Mouse (Mus musculus) heart, postnatal 14 days (tissue): ENCODE results near the gene Cyfip2. TPM values are rescaled to one million over a fixed set of nuclear protein-coding genes. Genes with fewer than 3 reads are reported as not detected.

ENCODE experiments used
- DNase-seq, 2 experiments: peaks; one replicate each; pipeline ENCODE4 v3.0.0; 2021 to 2022
- intact Hi-C: fragments of 180-260 bp; cut with DNase I; formaldehyde crosslinking; loops from one replicate; pipeline ENCODE4 v1.15.1; 2025
- long read RNA-seq, 2 experiments: library from polyadenylated mRNA; stranded (forward); transcript quantifications; one replicate each; pipeline ENCODE4 v2.0.0; 2021
- total RNA-seq, 2 experiments: library from RNA; stranded (reverse); gene quantifications; 2 replicates each; pipeline ENCODE4 v1.2.3; 2021

Gene Cyfip2
- total RNA-seq = 10 to 100 TPM; 41.6 to 47.3 TPM
- long read RNA-seq, experiment 1, full-length matches to known transcripts = 4 of 22 reads
- long read RNA-seq, experiment 1, partial matches to known transcripts = 14 of 22 reads
- long read RNA-seq, experiment 1, other reads (novel, unspliced or antisense) = 4 of 22 reads
- long read RNA-seq, experiment 2, full-length matches to known transcripts = 2 of 16 reads
- long read RNA-seq, experiment 2, partial matches to known transcripts = 12 of 16 reads
- long read RNA-seq, experiment 2, other reads (novel, unspliced or antisense) = 2 of 16 reads

- peak; percentile 5 to 8 for DNase-seq
- intact Hi-C loops = no loop called here
Measured at GRCm38 (mm10) chr11:46312523-46313035, at the start of gene Cyfip2. Gene Cyfip2, minus strand, starts transcription at chr11:46312859.

- DNase-seq = no peak
- intact Hi-C loops = no loop called here
Measured at GRCm38 (mm10) chr11:46360991-46361665, 48.5 kb upstream of the Cyfip2 start.

GRCm38 (mm10) chr11:46358369-46358768, 45.7 kb upstream of the Cyfip2 start:
- DNase-seq = no peak

DNA sequence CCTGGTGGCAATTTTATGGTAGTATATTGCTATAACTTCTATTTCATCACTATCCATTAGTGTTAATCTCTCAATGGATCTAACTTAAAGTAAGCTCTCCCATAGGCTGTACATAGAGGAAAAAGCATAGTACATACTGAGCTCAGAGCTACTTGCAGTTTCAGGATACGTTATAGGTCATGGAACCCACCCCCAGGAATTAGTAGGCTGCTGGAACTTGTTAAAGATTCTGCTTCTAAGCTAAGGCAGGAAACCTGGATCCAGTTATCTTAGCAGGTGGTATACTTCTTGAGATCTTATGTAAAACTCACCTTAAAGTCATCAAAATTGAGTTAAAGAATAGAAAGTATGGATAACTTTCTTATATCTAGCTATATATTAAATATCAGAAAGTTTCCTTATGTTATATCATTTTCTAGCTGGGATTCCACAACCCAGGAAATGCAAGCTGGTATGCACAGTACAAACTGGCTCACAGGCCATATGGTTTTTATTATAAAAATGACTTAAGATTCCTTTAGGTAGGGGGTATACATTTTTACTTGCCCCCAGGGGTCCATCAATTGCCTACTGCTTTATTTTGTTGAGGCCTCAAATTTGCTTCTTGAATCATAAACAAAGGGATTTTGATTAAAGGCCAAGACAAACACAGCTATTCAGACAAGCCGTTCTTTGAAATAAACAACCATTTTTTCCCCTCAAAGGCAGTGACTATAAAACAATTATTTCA, 37.2 kb upstream of the Cyfip2 start:
- DNase-seq = no peak
- intact Hi-C loops = no loop called here

More at GRCm38 (mm10) chr11:46358369-46358768, 45.7 kb upstream of the Cyfip2 start:
- intact Hi-C loops = no loop called here

DNA sequence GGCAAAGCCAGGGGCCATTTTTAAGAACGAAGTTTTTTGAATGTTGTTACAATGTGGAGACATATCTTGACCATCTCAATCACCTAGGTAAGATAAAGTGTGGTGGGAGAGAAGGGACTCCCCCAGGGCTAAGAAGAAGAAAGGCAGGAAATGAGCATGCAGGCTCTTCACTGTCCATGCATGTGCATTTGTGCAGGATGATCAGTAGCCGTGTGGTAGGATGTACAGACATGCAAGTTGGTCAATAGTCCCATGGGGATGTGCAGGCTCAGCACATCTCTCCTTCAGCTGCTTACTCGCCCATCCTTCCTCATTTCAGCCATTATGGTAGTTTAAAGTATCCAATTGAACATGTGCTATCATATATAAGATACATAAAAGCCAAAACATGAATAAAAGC, 35.8 kb upstream of the Cyfip2 start:
- intact Hi-C loops = no loop called here
- DNase-seq = no peak

DNA sequence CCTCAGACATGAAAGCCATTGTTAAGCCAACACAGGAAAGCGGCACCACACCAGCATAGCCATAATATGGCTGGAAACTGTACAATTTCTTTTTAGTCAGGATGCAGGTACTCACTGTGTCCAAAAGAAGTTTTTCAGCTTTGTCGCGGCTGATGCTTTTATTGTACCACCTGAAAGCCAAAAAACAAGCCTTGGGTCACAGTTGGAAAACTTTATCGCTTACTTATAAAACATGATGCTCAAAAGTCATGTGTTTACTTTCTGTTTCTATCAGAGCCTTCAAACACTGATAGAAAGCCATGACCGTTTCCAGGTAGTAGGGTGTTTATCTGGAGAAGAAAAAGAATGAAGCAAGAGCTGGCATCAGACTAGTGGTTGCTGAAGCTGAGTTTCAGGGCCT, 35.1 kb upstream of the Cyfip2 start:
- DNase-seq = no peak
- intact Hi-C loops = no loop called here

DNA sequence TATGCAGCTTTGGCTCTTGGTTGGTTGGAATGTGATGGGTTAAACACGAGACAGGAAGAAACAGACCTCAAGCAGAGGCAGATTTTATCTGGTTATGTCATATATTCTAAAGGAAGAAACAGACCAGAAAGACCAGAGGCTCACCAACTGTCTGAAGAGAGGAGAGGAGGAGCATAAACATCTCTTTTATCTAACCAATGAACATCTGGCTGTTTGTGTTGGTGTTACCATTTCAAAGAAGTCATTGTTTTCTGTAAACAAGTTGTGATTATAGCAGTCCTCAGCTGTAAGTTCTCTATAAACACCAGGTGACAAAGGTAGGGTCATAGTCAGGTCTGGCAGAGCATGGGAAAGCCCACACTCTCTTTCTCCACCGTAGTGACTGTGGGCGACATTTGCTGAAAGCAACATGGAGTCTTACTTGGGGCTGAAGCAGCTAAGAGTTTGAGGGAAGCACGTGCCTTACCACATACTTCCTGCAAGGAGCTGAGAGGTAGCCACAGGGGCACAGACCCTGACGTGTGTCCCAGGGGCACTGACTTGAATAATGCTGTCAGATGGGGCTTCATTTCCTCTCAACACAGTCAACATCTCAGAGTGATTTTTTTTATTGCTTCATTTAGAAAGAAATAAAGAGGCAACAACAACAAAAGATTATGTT, 31.4 kb upstream of the Cyfip2 start:
- DNase-seq = no peak
- intact Hi-C loops = no loop called here

GRCm38 (mm10) chr11:46341960-46342359, 29.3 kb upstream of the Cyfip2 start:
- intact Hi-C loops = no loop called here
- DNase-seq = no peak

- no peak for DNase-seq
- intact Hi-C loops = no loop called here
Measured at GRCm38 (mm10) chr11:46336020-46336419, 23.4 kb upstream of the Cyfip2 start.

- intact Hi-C loops = no loop called here
- DNase-seq = no peak
Measured at GRCm38 (mm10) chr11:46332217-46332616, 19.6 kb upstream of the Cyfip2 start.

DNA sequence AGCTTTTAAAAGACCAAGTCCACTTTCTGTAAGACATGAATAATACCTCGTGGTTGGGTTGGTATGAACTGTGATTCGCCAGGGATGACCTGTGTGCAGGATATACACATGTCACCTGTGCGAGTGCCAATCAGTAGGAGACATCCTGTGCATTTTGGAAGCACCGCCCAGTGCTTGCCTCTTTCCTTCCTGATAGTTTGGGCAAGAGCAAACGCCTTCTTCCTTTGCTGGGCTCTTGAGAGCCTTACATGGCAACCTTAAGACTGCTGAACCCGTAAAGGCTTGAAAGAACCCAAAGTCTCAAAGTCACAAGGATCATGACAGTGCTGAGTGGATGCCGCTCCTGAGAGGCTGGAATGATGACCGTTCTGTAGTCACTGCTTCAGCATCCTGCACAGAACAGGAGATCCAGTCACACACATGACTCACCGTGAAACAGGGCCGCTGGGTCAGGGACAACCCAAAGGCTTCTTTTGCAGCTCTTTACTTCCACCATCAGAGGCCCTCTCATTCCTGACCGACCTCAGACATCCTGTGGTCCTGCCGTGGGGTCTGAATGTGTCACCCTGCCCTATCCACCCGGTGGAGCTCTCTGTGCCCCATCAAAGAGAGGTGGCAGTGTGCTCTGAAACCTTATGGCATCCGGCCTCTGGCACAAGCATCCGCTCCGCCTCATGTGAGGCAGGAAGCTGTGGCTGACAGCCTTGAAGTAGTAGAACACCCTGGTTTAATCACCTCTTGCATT, 13.8 kb upstream of the Cyfip2 start:
- DNase-seq = no peak
- intact Hi-C loops = no loop called here

DNA sequence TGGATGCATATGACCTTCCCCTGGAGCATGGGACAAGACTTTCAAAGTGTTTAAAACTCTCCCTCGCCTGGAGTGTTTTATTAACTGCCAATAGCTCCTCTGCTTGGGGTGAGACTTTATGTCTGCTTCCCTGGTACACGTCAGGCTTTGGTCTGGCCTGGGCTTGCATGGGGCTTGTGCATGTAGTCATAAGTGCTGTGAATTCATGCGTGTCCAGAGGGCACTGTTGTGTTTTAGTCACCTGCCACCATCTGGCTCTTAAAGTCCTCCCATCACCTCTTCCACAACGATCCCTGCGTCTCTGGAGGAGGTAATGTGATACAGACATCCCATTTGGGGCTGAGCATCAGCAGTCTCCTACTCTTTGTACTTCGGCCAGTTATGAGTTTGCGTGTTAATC, 8.9 kb upstream of the Cyfip2 start:
- intact Hi-C loops = no loop called here
- no peak for DNase-seq

- intact Hi-C loops = no loop called here
- no peak for DNase-seq
Measured at GRCm38 (mm10) chr11:46314534-46314933, 1.9 kb upstream of the Cyfip2 start.

- intact Hi-C loops = no loop called here
- no peak for DNase-seq
Measured at GRCm38 (mm10) chr11:46313851-46314250, 1.2 kb upstream of the Cyfip2 start.

- intact Hi-C loops = no loop called here
- peak; percentile 62 for DNase-seq
Measured at GRCm38 (mm10) chr11:46311703-46312522, 746 bp downstream of the Cyfip2 start.

GRCm38 (mm10) chr11:46311181-46311702, 1.4 kb downstream of the Cyfip2 start:
- intact Hi-C loops = no loop called here
- no peak for DNase-seq

DNA sequence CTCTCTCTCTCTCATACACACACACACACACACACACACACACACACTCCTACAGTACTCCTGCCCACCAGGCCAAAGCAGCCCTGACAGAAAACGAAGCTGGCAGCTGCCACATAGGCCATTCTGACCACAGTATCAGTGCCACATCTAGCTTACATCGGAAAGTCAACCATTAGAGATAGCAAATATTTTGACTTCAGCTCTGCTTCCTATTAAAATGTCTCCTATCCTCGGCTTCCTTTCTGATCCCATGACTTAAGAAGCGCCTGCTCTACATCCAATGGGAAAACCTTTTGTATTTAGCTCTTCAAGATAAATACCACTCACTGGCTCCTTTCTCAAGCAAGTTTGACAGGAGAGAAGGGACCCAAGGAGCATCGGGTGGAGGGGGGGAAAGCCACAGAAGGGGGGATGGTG, 2.0 kb downstream of the Cyfip2 start:
- no peak for DNase-seq
- intact Hi-C loops = no loop called here

- intact Hi-C loops = no loop called here
Measured at GRCm38 (mm10) chr11:46309808-46310555, 2.7 kb downstream of the Cyfip2 start.

More at GRCm38 (mm10) chr11:46309808-46310555, 2.7 kb downstream of the Cyfip2 start:
- no peak for DNase-seq
